ENCODE assay signal across 8 mouse cellular contexts in genomic region chr14:25765921-25766320, GRCm38 (mm10). TPM values are rescaled to one million over a fixed set of nuclear protein-coding genes. Genes with fewer than 3 reads are reported as not detected.
DNase-seq lines count a peak whose midpoint lies in the region; ATAC-seq and TF ChIP-seq lines count a peak whose summit lies in the region.

No protein-coding gene starts in this region.

- no peak for ATAC-seq in embryonic facial prominence, embryonic 12.5 days (ENCODE audit: insufficient number of reproducible peaks, insufficient read depth, low FRiP score, low TSS enrichment)
- ATAC-seq in hindbrain, embryonic 16.5 days = peak; percentile 86
- no peak for ATAC-seq in limb, embryonic 14.5 days (ENCODE audit: low FRiP score, low read depth)
- no peak for ATAC-seq in stomach, embryonic 15.5 days (ENCODE audit: insufficient read depth, low FRiP score, low read depth)

- no peaks in the 10 kb centered on the region for H3K27me3 ChIP-seq in embryonic facial prominence, embryonic 12.5 days
- H3K27me3 ChIP-seq in hindbrain, embryonic 16.5 days (replicated peaks; ENCODE audit: control insufficient read depth, insufficient read depth, low read length) = no peaks in the 10 kb centered on the region
- no peaks in the 10 kb centered on the region for H3K27me3 ChIP-seq in limb, embryonic 14.5 days (ENCODE audit: control insufficient read depth, insufficient read depth, low read length)
- H3K27me3 ChIP-seq in stomach, embryonic 15.5 days (replicated peaks) = no peaks in the 10 kb centered on the region

- H3K4me2 ChIP-seq in embryonic facial prominence, embryonic 12.5 days (replicated peaks) = peak overlapping the region; percentile 84
- H3K4me2 ChIP-seq in hindbrain, embryonic 16.5 days (ENCODE audit: low read length) = peak overlapping the region; percentile 95
- peak overlapping the region; percentile 80 for H3K4me2 ChIP-seq in limb, embryonic 14.5 days (replicated peaks; ENCODE audit: low read depth, low read length, severe bottlenecking)
- peak overlapping the region; percentile 93 for H3K4me2 ChIP-seq in stomach, embryonic 15.5 days

- TF ChIP-seq POLR2A in limb, embryonic 14.5 days (IDR thresholded peaks at IDR 0.05; ENCODE audit: borderline replicate concordance, extremely low read depth, insufficient read depth, insufficient read length) = no peak

- peak; percentile 81 for DNase-seq in layer of hippocampus, adult 11-12 months (ENCODE audit: low spot score)
- no peak for DNase-seq in layer of hippocampus, adult 9-10 months (ENCODE audit: low spot score)
- no peak for DNase-seq in limb, embryonic 14.5 days (ENCODE audit: low spot score)
- DNase-seq in gastrocnemius, adult 18-20 months (ENCODE audit: low spot score) = no peak
- DNase-seq in kidney, adult 18-20 months = no peak

- WGBS in embryonic facial prominence, embryonic 12.5 days = 17% methylated on average over 8 of the region's 8 CpGs
- 10% methylated on average over 8 of the region's 8 CpGs for WGBS in hindbrain, embryonic 16.5 days
- 22% methylated on average over 8 of the region's 8 CpGs for WGBS in limb, embryonic 14.5 days
- WGBS in stomach, embryonic 15.5 days = 39% methylated on average over 8 of the region's 8 CpGs

- H3K27ac ChIP-seq in embryonic facial prominence, embryonic 12.5 days = peak overlapping the region; percentile 56; the same call in 1 of the 2 replicates
- peak overlapping the region; percentile 75 for H3K27ac ChIP-seq in hindbrain, embryonic 16.5 days (ENCODE audit: low read depth, low read length)
- peak overlapping the region; percentile 50; the same call in 1 of the 2 replicates for H3K27ac ChIP-seq in limb, embryonic 14.5 days (replicated peaks; ENCODE audit: low read depth, low read length)
- no peak overlapping the region for H3K27ac ChIP-seq in stomach, embryonic 15.5 days

- peak overlapping the region; percentile 82 for H3K4me3 ChIP-seq in embryonic facial prominence, embryonic 12.5 days
- 0 out of 2 replicates have a peak overlapping the region, but pooled peaks have one; percentile 1 for H3K4me3 ChIP-seq in hindbrain, embryonic 16.5 days (ENCODE audit: low read length)
- H3K4me3 ChIP-seq in limb, embryonic 14.5 days (replicated peaks; ENCODE audit: low read length) = peak overlapping the region; percentile 82
- peak overlapping the region; percentile 71 for H3K4me3 ChIP-seq in stomach, embryonic 15.5 days (replicated peaks)

- H3K36me3 ChIP-seq in embryonic facial prominence, embryonic 12.5 days = no peaks in the 10 kb centered on the region; the same call in 1 of the 2 replicates
- no peaks in the 10 kb centered on the region for H3K36me3 ChIP-seq in hindbrain, embryonic 16.5 days (ENCODE audit: control insufficient read depth, insufficient read depth, low read length)
- peaks cover 23% of the 10 kb centered on the region for H3K36me3 ChIP-seq in limb, embryonic 14.5 days (ENCODE audit: control insufficient read depth, insufficient read depth, low read length)
- H3K36me3 ChIP-seq in stomach, embryonic 15.5 days = no peaks in the 10 kb centered on the region

- H3K4me1 ChIP-seq in embryonic facial prominence, embryonic 12.5 days = peaks cover 53% of the 10 kb centered on the region
- H3K4me1 ChIP-seq in hindbrain, embryonic 16.5 days (ENCODE audit: control insufficient read depth, insufficient read depth, low read depth, low read length) = peaks cover 15% of the 10 kb centered on the region
- H3K4me1 ChIP-seq in limb, embryonic 14.5 days (ENCODE audit: control insufficient read depth, insufficient read depth, low read length) = peaks cover 44% of the 10 kb centered on the region
- H3K4me1 ChIP-seq in stomach, embryonic 15.5 days = peaks cover 30% of the 10 kb centered on the region

- H3K9ac ChIP-seq in embryonic facial prominence, embryonic 12.5 days = 0 out of 2 replicates have a peak overlapping the region, but pooled peaks have one; percentile 39
- no peak overlapping the region for H3K9ac ChIP-seq in hindbrain, embryonic 16.5 days (ENCODE audit: low read depth, low read length)
- H3K9ac ChIP-seq in limb, embryonic 14.5 days (ENCODE audit: low read depth, low read length, severe bottlenecking) = peak overlapping the region; percentile 8; the same call in 1 of the 2 replicates
- no peak overlapping the region for H3K9ac ChIP-seq in stomach, embryonic 15.5 days

- H3K9me3 ChIP-seq in embryonic facial prominence, embryonic 12.5 days = no peaks in the 10 kb centered on the region
- H3K9me3 ChIP-seq in hindbrain, embryonic 16.5 days (ENCODE audit: control insufficient read depth, low read length) = no peaks in the 10 kb centered on the region
- H3K9me3 ChIP-seq in limb, embryonic 14.5 days (ENCODE audit: control insufficient read depth, low read length) = no peaks in the 10 kb centered on the region
- no peaks in the 10 kb centered on the region for H3K9me3 ChIP-seq in stomach, embryonic 15.5 days

RNA-seq across cellular contexts. Expression of gene Zcchc24, which starts 2.9 kb away (rescaled TPM):
- polyA plus RNA-seq in embryonic facial prominence, embryonic 12.5 days (2016; fragmentation: Nextera tagmentation; extraction: Ambion mirVana) = 47.3 and 47.4 TPM in 2 replicates
- 10.1 and 17.2 TPM in 2 replicates for polyA plus RNA-seq in hindbrain, embryonic 16.5 days (2015; fragmentation: Nextera tagmentation; extraction: Ambion mirVana)
- polyA plus RNA-seq in limb, embryonic 14.5 days (2012; rRNA removed) = 52.7 and 58.0 TPM in 2 replicates
- 45.1 and 49.3 TPM in 2 replicates for polyA plus RNA-seq in limb, embryonic 14.5 days (2014; fragmentation: Nextera tagmentation; extraction: Ambion mirVana)
- 25.7 and 26.9 TPM in 2 replicates for polyA plus RNA-seq in stomach, embryonic 15.5 days (2015; fragmentation: Nextera tagmentation; extraction: Ambion mirVana)
- total RNA-seq in gastrocnemius, adult 18-20 months (2021) = 10 to 100 TPM; 53.7 to 60.4 TPM

Comparison
In these comparisons a context has a peak if more than half of its experiments do, and no peak if none do; other contexts are left out.
1. H3K4me3 ChIP-seq: peak in every context shown above with its lines; median percentile 82 in embryonic facial prominence, embryonic 12.5 days; 82 in limb, embryonic 14.5 days; 71 in stomach, embryonic 15.5 days; 1 in hindbrain, embryonic 16.5 days.
2. H3K9ac ChIP-seq: peak in embryonic facial prominence, embryonic 12.5 days (single experiment) and limb, embryonic 14.5 days (single experiment); none in hindbrain, embryonic 16.5 days (single experiment) and stomach, embryonic 15.5 days (single experiment).
3. Peak in every context shown above with its lines, with median percentiles within 50 percentile points of each other: H3K4me2 ChIP-seq.